Mouse (Mus musculus) embryonic facial prominence, embryonic 13.5 days (tissue): ENCODE results near the gene Gm17606. TPM values are rescaled to one million over a fixed set of nuclear protein-coding genes. Genes with fewer than 3 reads are reported as not detected.

Experiments
- microRNA counts: library from miRNA; unstranded; fragments of <30 nt; microRNA quantifications from one replicate; lab custom pipeline; 2016
- microRNA-seq: library from miRNA; unstranded; fragments of <30 nt; microRNA quantifications from one replicate; pipeline ENCODE4, GENCODE M21; 2016
- polyA plus RNA-seq: library from polyadenylated mRNA; unstranded; fragments of >200 nt; fragmentation: Nextera tagmentation; extraction: Ambion mirVana; gene quantifications from 2 replicates; pipeline ENCODE4 v1.2.1, GENCODE M21; 2015

Gene Gm17606
- polyA plus RNA-seq, 1 experiment from 2014 or later = not detected

MicroRNA genes within 50 kb of the gene (microRNA counts, 519-probe panel; counts per million panel counts)
- 236 counts per million, percentile 44 among the panel's probes with 10 or more counts for microRNA mmu-miR-686 (lab: Ali Mortazavi, UCI)

Small RNA genes lying within 50 kb of the gene (microRNA-seq; reads per million reads assigned to microRNA genes)
- gene Mir686 = not detected
- gene Mir6948 = not detected

Other genes with a start within 250 kb of the Gm17606 start
- 4.5 and 6.2 TPM in 2 replicates for gene Slc7a7, start 223.2 kb upstream of the Gm17606 start, polyA plus RNA-seq
- 203 and 286 TPM in 2 replicates for gene Mrpl52, start 214.0 kb upstream of the Gm17606 start, polyA plus RNA-seq
- 202 and 208 TPM in 2 replicates for gene Mmp14, start 209.3 kb upstream of the Gm17606 start, polyA plus RNA-seq
- gene Lrp10, start 176.8 kb upstream of the Gm17606 start, polyA plus RNA-seq = 29.7 and 33.1 TPM in 2 replicates
- 2.1 and 3.6 TPM in 2 replicates for gene Rem2, start 164.9 kb upstream of the Gm17606 start, polyA plus RNA-seq
- gene Prmt5, start 123.4 kb upstream of the Gm17606 start, polyA plus RNA-seq = 84.6 and 86.6 TPM in 2 replicates
- 53.1 and 54.5 TPM in 2 replicates for gene Haus4, start 86.3 kb upstream of the Gm17606 start, polyA plus RNA-seq
- gene Ajuba, start 63.4 kb upstream of the Gm17606 start, polyA plus RNA-seq = 55.6 and 63.3 TPM in 2 replicates
- 8.9 and 9.1 TPM in 2 replicates for gene 4931414P19Rik, start 35.0 kb upstream of the Gm17606 start, polyA plus RNA-seq
- 390 and 393 TPM in 2 replicates for gene Psmb5, start 22.9 kb upstream of the Gm17606 start, polyA plus RNA-seq
- 0.06 TPM in 1 of 2 replicates, not detected in the other for gene Psmb11, start 19.5 kb upstream of the Gm17606 start, polyA plus RNA-seq
- gene Cdh24, start 412 bp downstream of the Gm17606 start, polyA plus RNA-seq = 6.8 and 7.9 TPM in 2 replicates
- gene 1700123O20Rik, start 45.3 kb downstream of the Gm17606 start, polyA plus RNA-seq = 89.2 and 103 TPM in 2 replicates
- 169 and 173 TPM in 2 replicates for gene Acin1, start 46.0 kb downstream of the Gm17606 start, polyA plus RNA-seq
- 0.14 and 0.17 TPM in 2 replicates for gene Gm29776, start 57.9 kb downstream of the Gm17606 start, polyA plus RNA-seq
- gene Cebpe, start 71.2 kb downstream of the Gm17606 start, polyA plus RNA-seq = not detected in 2 replicates
- gene Slc7a8, start 141.0 kb downstream of the Gm17606 start, polyA plus RNA-seq = 2.3 and 2.9 TPM in 2 replicates
- not detected in 2 replicates for gene Rnf212b, start 173.2 kb downstream of the Gm17606 start, polyA plus RNA-seq
- gene Homez, start 230.0 kb downstream of the Gm17606 start, polyA plus RNA-seq = 9.4 and 12.3 TPM in 2 replicates
- gene Ppp1r3e, start 236.6 kb downstream of the Gm17606 start, polyA plus RNA-seq = 0.92 and 1.1 TPM in 2 replicates
- gene Bcl2l2, start 242.4 kb downstream of the Gm17606 start, polyA plus RNA-seq = 3.8 and 4.6 TPM in 2 replicates
- 0.23 and 0.79 TPM in 2 replicates for gene Gm20521, start 242.5 kb downstream of the Gm17606 start, polyA plus RNA-seq